Mouse (Mus musculus) limb, embryonic 15.5 days (tissue): ENCODE measurements around the gene Gnb4. TPM values are rescaled to one million over a fixed set of nuclear protein-coding genes. Genes with fewer than 3 reads are reported as not detected.

Experiments used
- ATAC-seq: fragments of 200-750 bp; cut with Nextera tagmentation; 2 replicates; pipeline ENCODE4 v1.8.0; 2017; ENCODE audit warnings: low read depth, moderate TSS enrichment; ENCODE audit not compliant: insufficient number of reproducible peaks, low FRiP score, low TSS enrichment
- H3K27ac ChIP-seq: fragments of 300-500 bp; sonication (generic); 2 replicates; pipeline ENCODE4 v1.5.1; 2015; ENCODE audit warnings: moderate library complexity, mild to moderate bottlenecking, inconsistent platforms
- H3K27me3 ChIP-seq: fragments of 300-500 bp; sonication (generic); 2 replicates; pipeline ENCODE4 v1.6.1; 2015; ENCODE audit warnings: inconsistent platforms
- H3K36me3 ChIP-seq: fragments of 300-500 bp; sonication (generic); 2 replicates; pipeline ENCODE4 v1.6.1; 2015; ENCODE audit warnings: inconsistent platforms
- H3K4me1 ChIP-seq: fragments of 300-500 bp; sonication (generic); 2 replicates; pipeline ENCODE4 v1.6.1; 2015; ENCODE audit warnings: inconsistent platforms
- H3K4me2 ChIP-seq: fragments of 300-500 bp; sonication (generic); 2 replicates; pipeline ENCODE4 v1.6.1; 2015; ENCODE audit warnings: mild to moderate bottlenecking, inconsistent platforms
- H3K4me3 ChIP-seq: fragments of 300-500 bp; sonication (generic); 2 replicates; pipeline ENCODE4 v1.5.1; 2015; ENCODE audit warnings: mild to moderate bottlenecking, inconsistent platforms
- H3K9ac ChIP-seq: fragments of 300-500 bp; sonication (generic); 2 replicates; pipeline ENCODE4 v1.6.1; 2015; ENCODE audit warnings: inconsistent platforms
- H3K9me3 ChIP-seq: fragments of 300-500 bp; sonication (generic); 2 replicates; pipeline ENCODE4 v1.6.1; 2016; ENCODE audit warnings: inconsistent platforms
- WGBS: fragments of 180-500 bp; shearing (Covaris S2); methylation state at CpG from one replicate; pipeline ENCODE4 v1.1.7; 2015; 5-methylcytosine and 5-hydroxymethylcytosine counted together
- polyA plus RNA-seq: library from polyadenylated mRNA; unstranded; fragments of >200 nt; fragmentation: Nextera tagmentation; extraction: Ambion mirVana; gene quantifications from 2 replicates; pipeline ENCODE4 v1.2.1, GENCODE M21; 2015

The Gnb4 gene
- polyA plus RNA-seq, 1 experiment from 2014 or later: 92.8 TPM

- no peak overlapping the region for H3K4me3 ChIP-seq
- WGBS: 78% methylated on average over 11 of the region's 11 CpGs
- H3K9me3 ChIP-seq: no peaks in the 10 kb centered on the region
- no peaks in the 10 kb centered on the region; the same call in 1 of the 2 replicates for H3K36me3 ChIP-seq
- H3K4me2 ChIP-seq: no peak overlapping the region
- H3K4me1 ChIP-seq: peaks cover 7% of the 10 kb centered on the region
- ATAC-seq: no peak
- H3K9ac ChIP-seq: no peak overlapping the region
- no peak overlapping the region for H3K27ac ChIP-seq
- no peaks in the 10 kb centered on the region for H3K27me3 ChIP-seq
These were observed 4.7 kb downstream of the Gnb4 start for GRCm38 (mm10) chr3:32611606-32612170.

GRCm38 (mm10) chr3:32610560-32610959, 5.8 kb downstream of the Gnb4 start:
- Histone ChIP-seq H3K4me1 (peaks cover 7% of the 10 kb centered on the region; the same call in 1 of the 2 replicates), H3K27me3 (no peaks in the 10 kb centered on the region), H3K9ac (no peak overlapping the region), H3K4me2 (no peak overlapping the region), H3K4me3 (no peak overlapping the region), H3K27ac (no peak overlapping the region), H3K9me3 (no peaks in the 10 kb centered on the region), H3K36me3 (no peaks in the 10 kb centered on the region; the same call in 1 of the 2 replicates)
- ATAC-seq: no peak
- WGBS: 26% methylated on average over 7 of the region's 7 CpGs

GRCm38 (mm10) chr3:32609233-32609632, 7.2 kb downstream of the Gnb4 start:
- Histone ChIP-seq H3K4me3 (no peak overlapping the region), H3K4me2 (no peak overlapping the region), H3K36me3 (no peaks in the 10 kb centered on the region; the same call in 1 of the 2 replicates), H3K9ac (no peak overlapping the region), H3K4me1 (0 out of 2 replicates have a peak, but pooled peaks cover 2% of the 10 kb centered on the region), H3K27ac (no peak overlapping the region), H3K9me3 (no peaks in the 10 kb centered on the region), H3K27me3 (no peaks in the 10 kb centered on the region)
- WGBS: 94% methylated on average over 4 of the region's 4 CpGs
- no peak for ATAC-seq

- WGBS: 89% methylated on average over 10 of the region's 10 CpGs
- no peak for ATAC-seq
- H3K27ac ChIP-seq: no peak overlapping the region
- peaks cover 14% of the 10 kb centered on the region; the same call in 1 of the 2 replicates for H3K36me3 ChIP-seq
- H3K4me3 ChIP-seq: no peak overlapping the region
- no peaks in the 10 kb centered on the region for H3K27me3 ChIP-seq
- no peak overlapping the region for H3K4me2 ChIP-seq
- no peak overlapping the region for H3K9ac ChIP-seq
- H3K9me3 ChIP-seq: no peaks in the 10 kb centered on the region
- H3K4me1 ChIP-seq: no peaks in the 10 kb centered on the region
These were observed 15.3 kb downstream of the Gnb4 start for GRCm38 (mm10) chr3:32601055-32601454.

- ATAC-seq: no peak
- Histone ChIP-seq H3K27ac (no peak overlapping the region), H3K4me2 (no peak overlapping the region), H3K9me3 (no peaks in the 10 kb centered on the region), H3K27me3 (no peaks in the 10 kb centered on the region), H3K36me3 (peaks cover 21% of the 10 kb centered on the region; the same call in 1 of the 2 replicates), H3K9ac (no peak overlapping the region), H3K4me3 (no peak overlapping the region), H3K4me1 (no peaks in the 10 kb centered on the region)
- WGBS: 67% methylated on average over 3 of the region's 3 CpGs
These were observed 17.1 kb downstream of the Gnb4 start for GRCm38 (mm10) chr3:32599328-32599727.

GRCm38 (mm10) chr3:32595080-32595479, 21.3 kb downstream of the Gnb4 start:
- no peak for ATAC-seq
- Histone ChIP-seq H3K36me3 (peaks cover 45% of the 10 kb centered on the region), H3K4me1 (no peaks in the 10 kb centered on the region), H3K9me3 (no peaks in the 10 kb centered on the region), H3K4me2 (no peak overlapping the region), H3K9ac (no peak overlapping the region), H3K27ac (no peak overlapping the region), H3K4me3 (no peak overlapping the region), H3K27me3 (no peaks in the 10 kb centered on the region)
- WGBS: 37% methylated on average over 4 of the region's 4 CpGs

- 87% methylated on average over 3 of the region's 3 CpGs for WGBS
- no peak for ATAC-seq
- Histone ChIP-seq H3K4me3 (no peak overlapping the region), H3K4me2 (no peak overlapping the region), H3K4me1 (no peaks in the 10 kb centered on the region), H3K36me3 (peaks cover 79% of the 10 kb centered on the region), H3K9me3 (no peaks in the 10 kb centered on the region), H3K27ac (no peak overlapping the region), H3K9ac (no peak overlapping the region), H3K27me3 (no peaks in the 10 kb centered on the region)
These were observed 30.1 kb downstream of the Gnb4 start for GRCm38 (mm10) chr3:32586274-32586673.

GRCm38 (mm10) chr3:32583489-32583888, 32.9 kb downstream of the Gnb4 start:
- Histone ChIP-seq H3K27ac (no peak overlapping the region), H3K9me3 (no peaks in the 10 kb centered on the region), H3K36me3 (peaks cover 52% of the 10 kb centered on the region), H3K27me3 (no peaks in the 10 kb centered on the region), H3K4me1 (no peaks in the 10 kb centered on the region), H3K4me3 (no peak overlapping the region), H3K4me2 (no peak overlapping the region), H3K9ac (no peak overlapping the region)
- ATAC-seq: no peak
- 89% methylated on average over 4 of the region's 4 CpGs for WGBS

GRCm38 (mm10) chr3:32581911-32582310, 34.5 kb downstream of the Gnb4 start:
- Histone ChIP-seq H3K4me2 (no peak overlapping the region), H3K36me3 (peaks cover 51% of the 10 kb centered on the region), H3K4me1 (no peaks in the 10 kb centered on the region), H3K9ac (no peak overlapping the region), H3K9me3 (no peaks in the 10 kb centered on the region), H3K27ac (no peak overlapping the region), H3K27me3 (no peaks in the 10 kb centered on the region), H3K4me3 (no peak overlapping the region)
- ATAC-seq: no peak
- 97% methylated on average over 3 of the region's 3 CpGs for WGBS

GRCm38 (mm10) chr3:32580738-32581137, 35.6 kb downstream of the Gnb4 start:
- no peaks in the 10 kb centered on the region for H3K27me3 ChIP-seq
- no peak overlapping the region for H3K9ac ChIP-seq
- ATAC-seq: no peak
- H3K4me2 ChIP-seq: no peak overlapping the region
- WGBS: 49% methylated on average over 3 of the region's 3 CpGs
- no peaks in the 10 kb centered on the region for H3K9me3 ChIP-seq
- no peak overlapping the region for H3K4me3 ChIP-seq
- no peaks in the 10 kb centered on the region for H3K4me1 ChIP-seq
- H3K27ac ChIP-seq: no peak overlapping the region
- H3K36me3 ChIP-seq: peaks cover 60% of the 10 kb centered on the region

- peaks cover 60% of the 10 kb centered on the region for H3K36me3 ChIP-seq
- H3K9ac ChIP-seq: no peak overlapping the region
- no peak overlapping the region for H3K4me3 ChIP-seq
- H3K4me1 ChIP-seq: no peaks in the 10 kb centered on the region
- H3K9me3 ChIP-seq: no peaks in the 10 kb centered on the region
- H3K4me2 ChIP-seq: no peak overlapping the region
- H3K27ac ChIP-seq: no peak overlapping the region
- WGBS: 88% methylated on average over 5 of the region's 5 CpGs
- no peaks in the 10 kb centered on the region for H3K27me3 ChIP-seq
- ATAC-seq: no peak
These were observed 37.6 kb downstream of the Gnb4 start for GRCm38 (mm10) chr3:32578772-32579171.

GRCm38 (mm10) chr3:32575151-32575550, 41.2 kb downstream of the Gnb4 start:
- ATAC-seq: no peak
- H3K36me3 ChIP-seq: peaks cover 56% of the 10 kb centered on the region
- 95% methylated on average over 3 of the region's 3 CpGs for WGBS

GRCm38 (mm10) chr3:32573881-32574280, 42.5 kb downstream of the Gnb4 start:
- 67% methylated on average over 9 of the region's 9 CpGs for WGBS
- 0 out of 2 replicates have a peak, but pooled peaks cover 2% of the 10 kb centered on the region for H3K4me1 ChIP-seq
- H3K27me3 ChIP-seq: no peaks in the 10 kb centered on the region
- ATAC-seq: no peak
- H3K9ac ChIP-seq: no peak overlapping the region
- no peak overlapping the region for H3K27ac ChIP-seq
- no peak overlapping the region for H3K4me3 ChIP-seq
- H3K4me2 ChIP-seq: no peak overlapping the region
- H3K36me3 ChIP-seq: peaks cover 68% of the 10 kb centered on the region
- no peaks in the 10 kb centered on the region for H3K9me3 ChIP-seq

More at GRCm38 (mm10) chr3:32575151-32575550, 41.2 kb downstream of the Gnb4 start:
- no peaks in the 10 kb centered on the region for H3K27me3 ChIP-seq
- H3K4me1 ChIP-seq: 0 out of 2 replicates have a peak, but pooled peaks cover 2% of the 10 kb centered on the region
- H3K4me3 ChIP-seq: no peak overlapping the region
- H3K9me3 ChIP-seq: no peaks in the 10 kb centered on the region
- H3K9ac ChIP-seq: no peak overlapping the region
- no peak overlapping the region for H3K4me2 ChIP-seq
- no peak overlapping the region for H3K27ac ChIP-seq
